Mouse (Mus musculus) limb, embryonic 14.5 days (tissue): Measurements from ENCODE around the gene Vmo1. TPM values are rescaled to one million over a fixed set of nuclear protein-coding genes. Genes with fewer than 3 reads are reported as not detected.

Source experiments
- ATAC-seq: fragments of 200-750 bp; cut with Nextera tagmentation; 2 replicates; pipeline ENCODE4 v1.8.0; 2017; ENCODE audit warnings: low read depth, moderate number of reproducible peaks, moderate TSS enrichment; ENCODE audit not compliant: low FRiP score
- DNase-seq: peaks from one replicate; pipeline ENCODE4 v3.0.0-alpha.2; 2015; ENCODE audit warnings: low spot score
- H3K27ac ChIP-seq: fragments of 300-500 bp; sonication (generic); replicated peaks from 2 replicates; pipeline ENCODE4 v1.5.1; 2014; ENCODE audit warnings: low read depth, mild to moderate bottlenecking, low read length, moderate library complexity, mixed read lengths
- H3K27me3 ChIP-seq: fragments of 300-500 bp; sonication (generic); 2 replicates; pipeline ENCODE4 v1.6.1; 2014; ENCODE audit warnings: low read length, mixed read lengths; ENCODE audit not compliant: control insufficient read depth, insufficient read depth
- H3K36me3 ChIP-seq: fragments of 300-500 bp; sonication (generic); 2 replicates; pipeline ENCODE4 v1.6.1; 2014; ENCODE audit warnings: mild to moderate bottlenecking, low read length, moderate library complexity, mixed read lengths; ENCODE audit not compliant: control insufficient read depth, insufficient read depth
- H3K4me1 ChIP-seq: fragments of 300-500 bp; sonication (generic); 2 replicates; pipeline ENCODE4 v1.6.1; 2014; ENCODE audit warnings: antibody characterized with exemption, low read length, mixed read lengths; ENCODE audit not compliant: control insufficient read depth, insufficient read depth
- H3K4me2 ChIP-seq: fragments of 300-500 bp; sonication (generic); replicated peaks from 2 replicates; pipeline ENCODE4 v1.6.1; 2014; ENCODE audit warnings: low read depth, mild to moderate bottlenecking, low read length, moderate library complexity; ENCODE audit not compliant: severe bottlenecking
- H3K4me3 ChIP-seq: fragments of 300-500 bp; sonication (generic); replicated peaks from 2 replicates; pipeline ENCODE4 v1.5.1; 2014; ENCODE audit warnings: low read length
- H3K9ac ChIP-seq: fragments of 300-500 bp; sonication (generic); 2 replicates; pipeline ENCODE4 v1.6.1; 2014; ENCODE audit warnings: mild to moderate bottlenecking, low read depth, low read length, moderate library complexity; ENCODE audit not compliant: severe bottlenecking
- H3K9me3 ChIP-seq: fragments of 300-500 bp; sonication (generic); 2 replicates; pipeline ENCODE4 v1.6.1; 2016; ENCODE audit warnings: low read length; ENCODE audit not compliant: control insufficient read depth
- POLR2A ChIP-seq: fragments of 200-500 bp; IDR thresholded peaks from 2 replicates; pipeline ENCODE4 v1.8.0; 2012; ENCODE audit warnings: inconsistent platforms, mild to moderate bottlenecking, moderate library complexity, borderline replicate concordance; ENCODE audit not compliant: insufficient read depth, insufficient read length; ENCODE audit errors: extremely low read depth
- WGBS: fragments of 180-500 bp; shearing (Covaris S2); extraction: QIAGEN DNeasy Blood & Tissue Kit; methylation state at CpG from one replicate; pipeline ENCODE4 v1.1.7; 2014; 5-methylcytosine and 5-hydroxymethylcytosine counted together
- polyA plus RNA-seq, 2 experiments: library from polyadenylated mRNA; depleted of rRNA in 1 of 2; stranded (reverse) in 1 of 2; unstranded in 1 of 2; fragments of >200 nt; fragmentation: Nextera tagmentation in 1 of 2; extraction: Ambion mirVana in 1 of 2; gene quantifications; 2 replicates each; pipeline versions ENCODE4 v1.2.1 to v1.2.3; 2012 to 2014

Vmo1 gene
- 0.14 TPM in 1 of 2 replicates, not detected in the other for polyA plus RNA-seq (2012; rRNA removed)
- 0.30 TPM in 1 of 2 replicates, not detected in the other for polyA plus RNA-seq (2014; fragmentation: Nextera tagmentation; extraction: Ambion mirVana)

DNA sequence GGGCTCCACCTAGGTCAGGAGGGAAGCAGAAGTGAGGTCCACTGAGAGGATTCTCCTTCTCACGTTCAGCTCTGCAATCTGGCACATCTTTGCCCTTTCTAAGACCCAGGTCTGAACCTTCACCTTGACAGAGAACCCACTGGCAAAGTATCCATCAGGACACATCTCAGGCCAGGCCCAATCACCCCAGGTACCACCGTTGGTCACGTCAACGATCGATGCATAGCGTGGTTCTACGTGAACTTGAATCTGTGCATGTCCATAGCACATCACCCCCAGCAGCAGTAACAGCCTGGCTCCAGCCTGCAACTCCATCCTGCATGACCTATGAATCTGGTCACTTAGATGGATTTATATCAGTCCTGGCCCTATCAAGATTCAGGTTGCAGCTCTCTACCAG, at the start of gene Vmo1:
Gene Vmo1, minus strand, starts transcription at position 329 of the 400 bp plus-strand sequence.
- Histone ChIP-seq H3K9me3 (no peaks in the 10 kb centered on the region), H3K27me3 (no peaks in the 10 kb centered on the region), H3K27ac (no peak within 1 kb of the TSS), H3K4me3 (no peak within 1 kb of the TSS), H3K36me3 (no peaks in the 10 kb centered on the region), H3K4me2 (no peak within 1 kb of the TSS), H3K9ac (no peak within 1 kb of the TSS), H3K4me1 (no peaks in the 10 kb centered on the region; the same call in 1 of the 2 replicates)
- WGBS = 85% methylated on average over 7 of the region's 7 CpGs
- DNase-seq = no peak
- no peak for ATAC-seq
- TF ChIP-seq POLR2A = no peak

GRCm38 (mm10) chr11:70563470-70564275, 49.3 kb upstream of the Vmo1 start:
- DNase-seq (no peak), ATAC-seq (no peak)
- Histone ChIP-seq H3K9me3 (no peaks in the 10 kb centered on the region), H3K36me3 (0 out of 2 replicates have a peak, but pooled peaks cover 3% of the 10 kb centered on the region), H3K4me3 (peak overlapping the region; percentile 93), H3K4me1 (peaks cover 21% of the 10 kb centered on the region), H3K27me3 (no peaks in the 10 kb centered on the region), H3K4me2 (peak overlapping the region; percentile 91), H3K27ac (peak overlapping the region; percentile 70), H3K9ac (peak overlapping the region; percentile 79)
- no peak for TF ChIP-seq POLR2A
- 1% methylated on average over 25 of the region's 25 CpGs for WGBS

GRCm38 (mm10) chr11:70562995-70563469, 48.6 kb upstream of the Vmo1 start:
- Histone ChIP-seq H3K36me3 (0 out of 2 replicates have a peak, but pooled peaks cover 2% of the 10 kb centered on the region), H3K4me1 (peaks cover 21% of the 10 kb centered on the region), H3K4me2 (peak overlapping the region; percentile 91), H3K9me3 (no peaks in the 10 kb centered on the region), H3K27ac (peak overlapping the region; percentile 70), H3K4me3 (peak overlapping the region; percentile 93), H3K27me3 (no peaks in the 10 kb centered on the region), H3K9ac (peak overlapping the region; percentile 79)
- ATAC-seq = peak; percentile 4; the same call in 1 of the 2 replicates
- no peak for DNase-seq
- 0% methylated on average over 4 of the region's 31 CpGs for WGBS
- no peak for TF ChIP-seq POLR2A

- ATAC-seq (peak; percentile 90), DNase-seq (peak; percentile 84)
- TF ChIP-seq POLR2A = peak; percentile 46; the same call in 1 of the 2 replicates
- no peaks in the 10 kb centered on the region for H3K36me3 ChIP-seq
- H3K9ac ChIP-seq = peak within 1 kb of the TSS; percentile 79
- peak within 1 kb of the TSS; percentile 93 for H3K4me3 ChIP-seq
- H3K4me2 ChIP-seq = peak within 1 kb of the TSS; percentile 91
- under 1% methylated on average over 41 of the region's 57 CpGs for WGBS
- peaks cover 21% of the 10 kb centered on the region for H3K4me1 ChIP-seq
- peak within 1 kb of the TSS; percentile 70 for H3K27ac ChIP-seq
- no peaks in the 10 kb centered on the region for H3K27me3 ChIP-seq
- H3K9me3 ChIP-seq = no peaks in the 10 kb centered on the region
Measured at GRCm38 (mm10) chr11:70562287-70562994, 48.0 kb upstream of the Vmo1 start, which contains the start of gene Mink1. Mink1 (plus strand) TSS chr11:70562881.

- no peaks in the 10 kb centered on the region for H3K27me3 ChIP-seq
- H3K36me3 ChIP-seq = no peaks in the 10 kb centered on the region
- peak overlapping the region; percentile 93 for H3K4me3 ChIP-seq
- ATAC-seq (no peak), DNase-seq (no peak)
- 0% methylated on average over 2 of the region's 2 CpGs for WGBS
- H3K4me2 ChIP-seq = peak overlapping the region; percentile 91
- H3K27ac ChIP-seq = 0 out of 2 replicates have a peak overlapping the region, but pooled peaks have one; percentile 44
- H3K4me1 ChIP-seq = peaks cover 21% of the 10 kb centered on the region
- H3K9ac ChIP-seq = peak overlapping the region; percentile 79; the same call in 1 of the 2 replicates
- no peaks in the 10 kb centered on the region for H3K9me3 ChIP-seq
- TF ChIP-seq POLR2A = no peak
Measured at GRCm38 (mm10) chr11:70561937-70562286, 47.5 kb upstream of the Vmo1 start.
